Mouse (Mus musculus): ENCODE data around the gene Vrk3. TPM values are rescaled to one million over a fixed set of nuclear protein-coding genes. Genes with fewer than 3 reads are reported as not detected.

The Vrk3 gene
- polyA plus RNA-seq, 1 experiment, result 33.6 TPM

GRCm38 (mm10) chr7:44708574-44708973 lies 39.6 kb upstream of the Vrk3 start, which contains the start of gene Izumo2:
Gene Izumo2, plus strand, starts transcription at chr7:44708742.
- H3K4me3 ChIP-seq (replicated peaks; ENCODE audit: control insufficient read depth, low read depth, low read length), result no peak within 1 kb of the TSS
- 78% methylated on average over 14 of the region's 14 CpGs for WGBS
- no peaks in the 10 kb centered on the region; the same call in 1 of the 2 replicates for H3K4me1 ChIP-seq (ENCODE audit: control insufficient read depth, insufficient read depth, low read length)
- H3K27ac ChIP-seq (ENCODE audit: control insufficient read depth, insufficient read depth, low read depth, low read length, poor library complexity), result no peak within 1 kb of the TSS; the same call in 1 of the 2 replicates
- TF ChIP-seq POLR2A (IDR thresholded peaks at IDR 0.05; ENCODE audit: borderline replicate concordance, control insufficient read depth, low read depth, low read length), result no peak
- no peak for TF ChIP-seq CTCF (IDR thresholded peaks at IDR 0.05; ENCODE audit: control insufficient read depth, insufficient read depth, low read length)

- Histone ChIP-seq H3K4me3 (replicated peaks; ENCODE audit: control insufficient read depth, low read depth, low read length) (no peak overlapping the region), H3K27ac (ENCODE audit: control insufficient read depth, insufficient read depth, low read depth, low read length, poor library complexity) (no peak overlapping the region), H3K4me1 (ENCODE audit: control insufficient read depth, insufficient read depth, low read length) (no peaks in the 10 kb centered on the region; the same call in 1 of the 2 replicates)
- TF ChIP-seq POLR2A (IDR thresholded peaks at IDR 0.05; ENCODE audit: borderline replicate concordance, control insufficient read depth, low read depth, low read length), result no peak
- WGBS, result 74% methylated on average over 5 of the region's 5 CpGs
Observed at GRCm38 (mm10) chr7:44709881-44710280, 38.3 kb upstream of the Vrk3 start.

- TF ChIP-seq POLR2A (IDR thresholded peaks at IDR 0.05; ENCODE audit: borderline replicate concordance, control insufficient read depth, low read depth, low read length), result no peak
- no peak for TF ChIP-seq CTCF (IDR thresholded peaks at IDR 0.05; ENCODE audit: control insufficient read depth, insufficient read depth, low read length)
- 69% methylated on average over 5 of the region's 5 CpGs for WGBS
- Histone ChIP-seq H3K4me3 (replicated peaks; ENCODE audit: control insufficient read depth, low read depth, low read length) (no peak overlapping the region), H3K27ac (ENCODE audit: control insufficient read depth, insufficient read depth, low read depth, low read length, poor library complexity) (no peak overlapping the region), H3K4me1 (ENCODE audit: control insufficient read depth, insufficient read depth, low read length) (no peaks in the 10 kb centered on the region)
Observed at GRCm38 (mm10) chr7:44722058-44722457, 26.2 kb upstream of the Vrk3 start.

- H3K27ac ChIP-seq (ENCODE audit: control insufficient read depth, insufficient read depth, low read depth, low read length, poor library complexity), result no peak overlapping the region
- no peak for TF ChIP-seq POLR2A (IDR thresholded peaks at IDR 0.05; ENCODE audit: borderline replicate concordance, control insufficient read depth, low read depth, low read length)
- peak; percentile 19; the same call in 1 of the 2 replicates for TF ChIP-seq CTCF (IDR thresholded peaks at IDR 0.05; ENCODE audit: control insufficient read depth, insufficient read depth, low read length)
- 20% methylated on average over 7 of the region's 7 CpGs for WGBS
- H3K4me3 ChIP-seq (replicated peaks; ENCODE audit: control insufficient read depth, low read depth, low read length), result no peak overlapping the region
- H3K4me1 ChIP-seq (ENCODE audit: control insufficient read depth, insufficient read depth, low read length), result no peaks in the 10 kb centered on the region
Observed at GRCm38 (mm10) chr7:44724316-44724715, 23.9 kb upstream of the Vrk3 start.

- TF ChIP-seq CTCF (IDR thresholded peaks at IDR 0.05; ENCODE audit: control insufficient read depth, insufficient read depth, low read length) (no peak), POLR2A (IDR thresholded peaks at IDR 0.05; ENCODE audit: borderline replicate concordance, control insufficient read depth, low read depth, low read length) (no peak)
- WGBS, result 33% methylated on average over 6 of the region's 6 CpGs
- Histone ChIP-seq H3K27ac (ENCODE audit: control insufficient read depth, insufficient read depth, low read depth, low read length, poor library complexity) (no peak overlapping the region), H3K4me3 (replicated peaks; ENCODE audit: control insufficient read depth, low read depth, low read length) (no peak overlapping the region), H3K4me1 (ENCODE audit: control insufficient read depth, insufficient read depth, low read length) (no peaks in the 10 kb centered on the region)
Observed at GRCm38 (mm10) chr7:44726343-44726742, 21.9 kb upstream of the Vrk3 start.

- no peak overlapping the region for H3K4me3 ChIP-seq (replicated peaks; ENCODE audit: control insufficient read depth, low read depth, low read length)
- WGBS, result 73% methylated on average over 5 of the region's 5 CpGs
Observed at GRCm38 (mm10) chr7:44727151-44727550, 21.1 kb upstream of the Vrk3 start.

GRCm38 (mm10) chr7:44728082-44728975 lies 19.9 kb upstream of the Vrk3 start:
- WGBS, result 81% methylated on average over 11 of the region's 11 CpGs
- H3K4me1 ChIP-seq (ENCODE audit: control insufficient read depth, insufficient read depth, low read length), result no peaks in the 10 kb centered on the region
- no peak overlapping the region for H3K4me3 ChIP-seq (replicated peaks; ENCODE audit: control insufficient read depth, low read depth, low read length)
- TF ChIP-seq POLR2A (IDR thresholded peaks at IDR 0.05; ENCODE audit: borderline replicate concordance, control insufficient read depth, low read depth, low read length) (no peak), CTCF (IDR thresholded peaks at IDR 0.05; ENCODE audit: control insufficient read depth, insufficient read depth, low read length) (no peak)
- H3K27ac ChIP-seq (ENCODE audit: control insufficient read depth, insufficient read depth, low read depth, low read length, poor library complexity), result no peak overlapping the region

More at GRCm38 (mm10) chr7:44727151-44727550, 21.1 kb upstream of the Vrk3 start:
- no peak overlapping the region for H3K27ac ChIP-seq (ENCODE audit: control insufficient read depth, insufficient read depth, low read depth, low read length, poor library complexity)
- no peaks in the 10 kb centered on the region for H3K4me1 ChIP-seq (ENCODE audit: control insufficient read depth, insufficient read depth, low read length)
- no peak for TF ChIP-seq CTCF (IDR thresholded peaks at IDR 0.05; ENCODE audit: control insufficient read depth, insufficient read depth, low read length)
- no peak for TF ChIP-seq POLR2A (IDR thresholded peaks at IDR 0.05; ENCODE audit: borderline replicate concordance, control insufficient read depth, low read depth, low read length)

- Histone ChIP-seq H3K4me3 (replicated peaks; ENCODE audit: control insufficient read depth, low read depth, low read length) (no peak overlapping the region), H3K4me1 (ENCODE audit: control insufficient read depth, insufficient read depth, low read length) (no peaks in the 10 kb centered on the region), H3K27ac (ENCODE audit: control insufficient read depth, insufficient read depth, low read depth, low read length, poor library complexity) (no peak overlapping the region)
- 73% methylated on average over 9 of the region's 9 CpGs for WGBS
- TF ChIP-seq CTCF (IDR thresholded peaks at IDR 0.05; ENCODE audit: control insufficient read depth, insufficient read depth, low read length) (no peak), POLR2A (IDR thresholded peaks at IDR 0.05; ENCODE audit: borderline replicate concordance, control insufficient read depth, low read depth, low read length) (no peak)
Observed at GRCm38 (mm10) chr7:44733723-44734122, 14.5 kb upstream of the Vrk3 start.
